Mouse (Mus musculus): ENCODE measurements around the gene Clic1. TPM values are rescaled to one million over a fixed set of nuclear protein-coding genes. Genes with fewer than 3 reads are reported as not detected.

Clic1 gene
- polyA plus RNA-seq, 1 experiment from 2014 or later = 374 TPM

DNA sequence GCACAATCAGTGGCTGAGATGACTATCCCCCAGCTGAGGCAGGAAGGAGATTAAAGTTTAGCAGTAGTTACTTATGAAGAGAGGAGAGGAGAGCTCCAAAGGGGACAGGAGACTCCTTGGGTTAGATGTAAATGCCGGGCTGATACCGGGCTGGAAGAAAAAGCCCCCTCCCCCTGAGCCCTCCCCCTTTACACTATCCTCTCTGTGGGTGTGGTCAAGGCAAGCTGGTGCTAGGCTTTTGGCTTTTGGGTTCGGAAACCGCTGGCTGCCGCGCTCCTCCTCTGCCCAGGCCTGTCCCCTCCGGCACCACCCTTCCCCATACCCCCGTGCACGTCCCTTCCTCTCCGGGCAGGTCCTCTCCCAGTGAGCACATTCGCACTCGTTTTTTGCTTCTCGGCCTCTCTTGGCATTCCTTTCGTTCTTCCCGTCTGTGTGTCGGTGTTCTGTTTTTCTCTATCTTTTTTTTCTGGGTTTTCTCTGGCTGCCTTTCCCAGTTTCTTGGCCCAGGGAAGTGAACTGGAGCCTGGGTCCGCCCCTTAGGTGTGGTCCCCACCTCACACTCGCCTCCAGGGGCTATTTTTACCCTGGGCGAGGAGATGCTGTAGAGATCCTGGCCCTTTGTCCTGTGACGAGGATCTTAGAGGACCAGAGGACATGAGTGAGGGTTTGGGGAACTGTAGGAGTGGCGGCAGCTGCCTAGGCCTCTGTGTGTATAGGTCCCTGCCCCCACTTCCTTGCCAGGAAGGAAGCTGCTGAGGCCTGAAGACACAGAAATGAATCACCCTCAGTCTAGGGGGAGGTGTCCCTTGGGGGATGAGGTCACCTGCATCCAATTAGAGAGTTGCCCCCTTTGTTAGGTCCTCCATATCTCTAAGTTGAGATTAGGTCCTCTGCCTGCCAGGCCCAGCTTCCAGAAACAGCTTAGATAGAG lies 1.7 kb downstream of the Clic1 start:
- H3K9me3 ChIP-seq = no peaks in the 10 kb centered on the region
- peak overlapping the region; percentile 98 for H3K27ac ChIP-seq
- no peaks in the 10 kb centered on the region for H3K27me3 ChIP-seq (ENCODE audit: insufficient read depth, poor library complexity, severe bottlenecking)
- peaks cover 58% of the 10 kb centered on the region for H3K4me1 ChIP-seq
- under 1% methylated on average over 21 of the region's 21 CpGs for WGBS
- DNase-seq (ENCODE audit: low spot score) = peak; percentile 95
- H3K36me3 ChIP-seq = peaks cover 45% of the 10 kb centered on the region
- peak overlapping the region; percentile 80 for H3K4me3 ChIP-seq

DNA sequence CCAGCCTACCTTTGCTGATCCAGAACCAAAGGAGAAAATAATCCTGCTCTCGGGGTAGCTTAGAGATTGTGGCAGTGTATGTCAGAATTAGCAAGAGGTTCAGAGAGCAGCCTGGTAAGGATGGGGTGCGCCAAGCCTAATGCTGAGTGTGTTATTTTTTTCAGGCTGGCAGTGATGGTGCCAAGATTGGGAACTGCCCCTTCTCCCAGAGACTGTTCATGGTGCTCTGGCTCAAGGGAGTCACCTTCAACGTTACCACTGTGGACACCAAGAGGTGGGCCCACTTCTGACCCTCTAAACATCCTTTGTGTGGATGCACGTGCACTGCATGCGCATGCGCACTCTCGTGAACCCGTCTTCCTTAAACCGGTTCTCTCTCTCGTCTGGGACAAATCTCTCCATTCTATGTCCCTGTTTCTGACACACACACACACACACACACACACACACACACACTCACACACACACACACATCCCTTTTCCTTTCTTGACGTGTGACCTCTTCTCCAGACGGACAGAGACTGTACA lies 2.6 kb downstream of the Clic1 start:
- peaks cover 53% of the 10 kb centered on the region for H3K36me3 ChIP-seq
- peak overlapping the region; percentile 98 for H3K27ac ChIP-seq
- WGBS = 69% methylated on average over 12 of the region's 12 CpGs
- no peaks in the 10 kb centered on the region for H3K9me3 ChIP-seq
- peak overlapping the region; percentile 80 for H3K4me3 ChIP-seq
- peaks cover 51% of the 10 kb centered on the region for H3K4me1 ChIP-seq
- no peaks in the 10 kb centered on the region for H3K27me3 ChIP-seq (ENCODE audit: insufficient read depth, poor library complexity, severe bottlenecking)
- DNase-seq (ENCODE audit: low spot score) = no peak

DNA sequence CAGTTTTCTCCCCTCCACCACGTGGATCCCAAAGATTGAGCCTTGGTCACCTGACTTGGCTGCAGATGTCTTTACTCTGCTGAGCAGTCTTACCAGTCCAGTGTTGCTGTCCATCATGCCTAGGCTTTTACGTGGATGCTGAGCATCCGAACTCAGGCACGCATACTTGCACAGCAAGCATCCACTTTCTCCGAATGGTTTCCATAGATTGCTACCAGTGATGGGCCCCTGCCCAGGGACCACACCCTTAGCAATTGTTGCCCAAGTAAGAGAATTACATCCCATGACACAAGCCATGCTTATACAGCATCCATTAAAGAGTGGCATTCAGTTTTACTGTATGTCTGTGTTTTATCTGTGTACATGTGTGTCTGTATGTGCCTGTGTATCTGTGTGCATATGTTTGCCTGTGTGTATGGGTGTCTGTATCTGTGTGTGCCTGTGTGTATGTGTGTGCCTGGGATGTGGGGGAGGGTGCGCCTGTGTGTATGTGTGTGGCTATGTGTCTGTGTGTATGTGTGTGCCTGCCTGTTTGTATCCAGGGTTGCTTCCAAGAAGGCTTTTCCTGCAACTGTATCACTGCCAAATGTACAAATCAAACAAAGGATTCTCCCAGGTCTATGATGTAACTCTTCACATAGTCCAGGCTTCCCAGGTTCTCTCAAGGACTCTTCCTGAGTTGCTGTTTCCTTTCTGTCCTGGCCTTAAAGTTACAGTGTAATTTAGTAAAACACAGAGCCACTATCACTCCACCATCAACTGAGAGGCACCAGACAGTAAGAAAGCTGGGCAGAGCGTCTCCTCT lies 6.1 kb downstream of the Clic1 start:
- H3K27me3 ChIP-seq (ENCODE audit: insufficient read depth, poor library complexity, severe bottlenecking) = no peaks in the 10 kb centered on the region
- WGBS = 91% methylated on average over 7 of the region's 7 CpGs
- H3K4me1 ChIP-seq = peaks cover 54% of the 10 kb centered on the region
- peaks cover 73% of the 10 kb centered on the region for H3K36me3 ChIP-seq
- H3K9me3 ChIP-seq = no peaks in the 10 kb centered on the region
- DNase-seq (ENCODE audit: low spot score) = no peak
- H3K4me3 ChIP-seq = no peak overlapping the region
- H3K27ac ChIP-seq = no peak overlapping the region

DNA sequence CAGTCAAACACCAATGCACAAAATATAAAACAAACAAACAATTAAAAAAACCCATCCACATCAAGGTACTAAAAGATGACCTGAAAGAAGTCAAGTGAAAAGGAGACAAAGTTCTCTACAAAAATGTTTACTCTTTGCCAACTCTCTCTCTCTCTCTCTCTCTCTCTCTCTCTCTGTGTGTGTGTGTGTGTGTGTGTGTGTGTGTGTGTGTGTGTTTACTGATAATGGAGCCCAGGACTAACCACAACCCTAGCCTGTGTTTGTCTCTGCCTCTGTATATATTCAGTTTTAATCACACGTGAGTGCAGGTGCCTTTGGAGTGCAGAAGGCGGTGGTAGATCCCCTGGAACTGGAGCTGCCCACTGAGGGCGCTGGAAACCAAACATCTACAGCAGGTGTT lies 7.3 kb downstream of the Clic1 start:
- no peak overlapping the region for H3K4me3 ChIP-seq
- no peak for DNase-seq (ENCODE audit: low spot score)
- H3K4me1 ChIP-seq = peaks cover 50% of the 10 kb centered on the region
- H3K27me3 ChIP-seq (ENCODE audit: insufficient read depth, poor library complexity, severe bottlenecking) = no peaks in the 10 kb centered on the region
- H3K9me3 ChIP-seq = no peaks in the 10 kb centered on the region
- 77% methylated on average over 3 of the region's 3 CpGs for WGBS
- H3K27ac ChIP-seq = no peak overlapping the region
- peaks cover 81% of the 10 kb centered on the region for H3K36me3 ChIP-seq

DNA sequence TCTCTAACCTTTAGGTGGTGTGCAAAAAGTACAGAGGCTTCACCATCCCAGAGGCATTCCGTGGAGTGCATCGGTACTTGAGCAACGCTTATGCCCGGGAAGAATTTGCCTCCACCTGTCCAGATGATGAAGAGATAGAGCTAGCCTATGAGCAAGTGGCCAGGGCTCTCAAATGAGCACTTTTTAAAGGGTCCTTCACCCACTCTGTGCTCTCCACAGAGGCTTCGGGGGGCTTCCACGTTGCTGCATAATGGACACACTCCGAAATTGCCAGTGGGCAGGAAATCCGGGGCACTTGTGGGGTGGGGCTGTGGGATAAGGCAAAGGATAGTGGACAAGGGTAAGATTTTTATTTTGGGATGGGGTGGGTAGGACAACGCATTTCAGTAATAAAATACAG lies 8.6 kb downstream of the Clic1 start:
- 62% methylated on average over 9 of the region's 9 CpGs for WGBS

DNA sequence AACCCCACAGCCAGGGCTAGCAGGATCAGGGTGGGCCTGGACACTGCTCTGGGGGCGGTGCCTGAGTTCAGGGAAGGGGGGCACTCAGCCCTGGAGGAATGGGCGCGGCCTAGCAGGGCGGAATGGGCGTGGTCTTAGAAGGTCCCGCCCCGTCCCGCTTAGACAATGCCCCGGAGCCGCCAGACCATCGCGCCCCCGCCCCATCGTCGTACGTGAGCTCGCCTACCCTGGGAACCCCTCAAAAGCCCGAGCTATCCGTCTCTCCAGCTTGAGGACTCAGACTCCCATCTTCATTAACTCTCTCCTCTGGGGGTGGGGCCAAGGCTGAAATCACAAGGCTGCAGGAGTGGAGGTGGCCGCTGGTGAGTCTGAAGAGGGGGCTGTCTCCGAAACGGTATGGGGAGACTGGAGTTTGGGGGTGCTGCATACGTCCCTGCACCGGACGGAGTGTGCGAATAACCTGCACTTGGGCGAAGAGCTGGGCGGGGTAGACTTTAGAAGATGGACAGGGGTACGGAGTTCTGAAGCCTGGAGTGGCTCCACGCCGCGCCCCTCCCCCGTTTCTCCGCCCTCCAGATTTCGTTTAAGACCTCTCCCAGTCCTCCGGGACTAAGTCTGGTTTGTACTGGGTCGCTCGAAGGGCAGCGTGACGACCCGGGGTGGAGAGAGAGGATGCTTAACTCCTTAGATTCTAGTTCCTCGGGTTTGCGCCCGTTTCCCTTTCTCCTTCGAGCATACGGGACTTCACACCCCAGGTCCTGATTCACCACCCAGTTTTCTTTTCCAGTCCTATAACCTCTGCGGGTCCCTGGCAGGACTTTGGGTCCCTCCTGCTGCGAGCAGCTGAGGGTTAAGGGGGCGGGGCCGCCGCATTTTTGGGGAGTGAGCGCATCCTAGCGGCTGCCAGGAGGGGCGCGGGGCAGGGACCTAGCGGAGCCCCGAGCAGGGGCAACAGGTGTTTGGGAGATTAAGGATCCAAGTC lies 9.4 kb downstream of the Clic1 start, which contains the start of gene Ddah2:
TSS of gene Ddah2 (plus strand) at position 125 of the 982 bp plus-strand sequence.
- Histone ChIP-seq H3K27me3 (ENCODE audit: insufficient read depth, poor library complexity, severe bottlenecking) (peaks cover 13% of the 10 kb centered on the region), H3K9me3 (no peaks in the 10 kb centered on the region), H3K36me3 (peaks cover 72% of the 10 kb centered on the region), H3K4me1 (peaks cover 42% of the 10 kb centered on the region), H3K27ac (peak within 1 kb of the TSS; percentile 92), H3K4me3 (peak within 1 kb of the TSS; percentile 77)
- under 1% methylated on average over 57 of the region's 57 CpGs for WGBS
- peak; percentile 97 for DNase-seq (ENCODE audit: low spot score)

More for the DNA sequence above, 8.6 kb downstream of the Clic1 start:
- Histone ChIP-seq H3K4me3 (peak overlapping the region; percentile 77), H3K9me3 (no peaks in the 10 kb centered on the region), H3K27ac (peak overlapping the region; percentile 92; the same call in 1 of the 2 replicates), H3K4me1 (peaks cover 40% of the 10 kb centered on the region), H3K27me3 (ENCODE audit: insufficient read depth, poor library complexity, severe bottlenecking) (peaks cover 5% of the 10 kb centered on the region), H3K36me3 (peaks cover 79% of the 10 kb centered on the region)
- DNase-seq (ENCODE audit: low spot score) = no peak

DNA sequence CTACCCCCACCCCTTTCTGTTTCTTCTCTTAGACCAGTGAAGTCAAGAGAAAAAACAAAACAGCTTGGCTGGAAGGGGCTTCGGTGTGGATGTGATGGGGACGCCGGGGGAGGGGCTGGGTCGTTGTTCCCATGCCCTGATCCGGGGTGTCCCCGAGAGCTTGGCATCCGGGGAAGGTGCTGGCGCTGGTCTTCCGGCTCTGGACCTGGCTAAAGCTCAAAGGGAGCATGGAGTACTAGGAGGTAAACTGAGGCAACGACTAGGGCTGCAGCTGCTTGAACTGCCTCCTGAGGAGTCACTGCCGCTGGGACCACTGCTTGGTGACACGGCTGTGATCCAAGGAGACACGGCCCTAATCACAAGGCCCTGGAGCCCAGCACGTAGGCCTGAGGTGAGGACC lies 10.3 kb downstream of the Clic1 start:
- H3K27ac ChIP-seq = peak overlapping the region; percentile 92; the same call in 1 of the 2 replicates
- peaks cover 22% of the 10 kb centered on the region for H3K27me3 ChIP-seq (ENCODE audit: insufficient read depth, poor library complexity, severe bottlenecking)
- 24% methylated on average over 14 of the region's 14 CpGs for WGBS
- H3K36me3 ChIP-seq = peaks cover 63% of the 10 kb centered on the region
- H3K9me3 ChIP-seq = no peaks in the 10 kb centered on the region
- DNase-seq (ENCODE audit: low spot score) = no peak
- H3K4me3 ChIP-seq = peak overlapping the region; percentile 77
- H3K4me1 ChIP-seq = peaks cover 49% of the 10 kb centered on the region

DNA sequence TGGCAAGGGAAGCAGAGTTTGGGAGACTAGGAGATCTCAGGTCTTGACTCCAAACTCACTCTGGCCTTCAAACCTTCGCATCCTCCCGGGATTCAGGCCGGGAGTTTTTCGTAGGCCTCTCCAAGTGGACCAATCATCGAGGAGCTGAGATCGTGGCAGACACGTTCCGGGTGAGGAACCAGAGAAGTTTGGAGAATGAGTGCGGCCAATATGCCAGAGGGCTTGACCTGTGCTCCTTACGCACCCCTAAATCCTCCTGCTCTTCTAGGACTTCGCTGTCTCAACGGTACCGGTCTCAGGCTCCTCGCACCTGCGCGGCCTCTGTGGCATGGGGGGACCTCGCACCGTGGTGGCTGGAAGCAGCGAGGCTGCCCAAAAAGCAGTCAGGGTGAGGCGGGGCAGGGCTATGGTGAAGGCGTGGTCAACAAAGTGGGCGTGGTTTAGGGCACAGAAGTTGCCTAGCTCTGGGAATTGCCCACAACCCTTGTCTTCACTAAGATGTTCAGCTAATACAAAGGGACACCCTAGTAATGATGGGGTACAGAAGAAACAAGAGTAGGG lies 11.1 kb downstream of the Clic1 start:
- no peak overlapping the region for H3K27ac ChIP-seq
- H3K4me3 ChIP-seq = peak overlapping the region; percentile 77
- H3K36me3 ChIP-seq = peaks cover 56% of the 10 kb centered on the region
- H3K4me1 ChIP-seq = peaks cover 54% of the 10 kb centered on the region
- peaks cover 29% of the 10 kb centered on the region for H3K27me3 ChIP-seq (ENCODE audit: insufficient read depth, poor library complexity, severe bottlenecking)
- no peak for DNase-seq (ENCODE audit: low spot score)
- no peaks in the 10 kb centered on the region for H3K9me3 ChIP-seq
- WGBS = 60% methylated on average over 22 of the region's 22 CpGs

DNA sequence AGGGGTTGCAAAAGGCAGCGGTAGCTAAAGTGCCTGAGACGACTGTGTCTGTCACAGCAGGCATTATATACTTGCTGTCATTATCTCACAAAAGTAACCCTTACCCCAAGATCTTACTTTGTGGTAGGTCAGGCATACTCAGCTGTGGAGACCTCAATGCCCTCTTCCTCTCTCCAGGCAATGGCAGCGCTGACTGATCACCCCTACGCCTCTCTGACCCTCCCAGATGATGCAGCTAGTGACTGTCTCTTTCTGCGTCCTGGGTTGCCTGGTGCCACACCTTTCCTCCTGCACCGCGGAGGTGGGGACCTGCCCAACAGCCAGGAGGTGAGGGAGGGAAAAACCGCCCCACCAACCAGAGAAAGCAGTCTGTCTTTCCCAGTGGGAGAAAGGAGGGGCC lies 11.5 kb downstream of the Clic1 start:
- H3K36me3 ChIP-seq = peaks cover 52% of the 10 kb centered on the region
- peaks cover 56% of the 10 kb centered on the region for H3K4me1 ChIP-seq
- H3K27me3 ChIP-seq (ENCODE audit: insufficient read depth, poor library complexity, severe bottlenecking) = peaks cover 34% of the 10 kb centered on the region
- no peak overlapping the region for H3K27ac ChIP-seq
- 71% methylated on average over 8 of the region's 8 CpGs for WGBS
- H3K9me3 ChIP-seq = no peaks in the 10 kb centered on the region
- H3K4me3 ChIP-seq = no peak overlapping the region
- no peak for DNase-seq (ENCODE audit: low spot score)

DNA sequence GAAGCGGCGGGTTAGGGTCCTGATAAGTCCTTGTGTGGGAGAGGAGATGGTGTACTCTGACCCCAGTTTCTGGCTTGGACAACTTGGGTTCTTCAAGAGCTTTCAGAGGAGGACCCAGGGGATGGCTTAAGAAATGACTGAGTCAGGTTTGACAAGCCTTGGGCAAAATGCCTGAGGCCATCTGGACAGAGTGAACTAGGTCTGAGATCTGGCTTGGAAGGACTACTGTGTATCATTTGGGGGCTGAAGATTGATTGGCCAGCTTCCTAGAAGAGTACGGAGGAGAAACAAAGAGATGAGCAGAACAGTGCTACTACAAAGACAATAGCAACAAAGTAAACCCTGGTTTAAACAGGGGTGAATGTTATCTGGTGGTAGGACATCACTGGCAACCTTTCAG lies 13.7 kb downstream of the Clic1 start:
- Histone ChIP-seq H3K4me1 (peaks cover 46% of the 10 kb centered on the region), H3K9me3 (no peaks in the 10 kb centered on the region), H3K27me3 (ENCODE audit: insufficient read depth, poor library complexity, severe bottlenecking) (peaks cover 56% of the 10 kb centered on the region)

DNA sequence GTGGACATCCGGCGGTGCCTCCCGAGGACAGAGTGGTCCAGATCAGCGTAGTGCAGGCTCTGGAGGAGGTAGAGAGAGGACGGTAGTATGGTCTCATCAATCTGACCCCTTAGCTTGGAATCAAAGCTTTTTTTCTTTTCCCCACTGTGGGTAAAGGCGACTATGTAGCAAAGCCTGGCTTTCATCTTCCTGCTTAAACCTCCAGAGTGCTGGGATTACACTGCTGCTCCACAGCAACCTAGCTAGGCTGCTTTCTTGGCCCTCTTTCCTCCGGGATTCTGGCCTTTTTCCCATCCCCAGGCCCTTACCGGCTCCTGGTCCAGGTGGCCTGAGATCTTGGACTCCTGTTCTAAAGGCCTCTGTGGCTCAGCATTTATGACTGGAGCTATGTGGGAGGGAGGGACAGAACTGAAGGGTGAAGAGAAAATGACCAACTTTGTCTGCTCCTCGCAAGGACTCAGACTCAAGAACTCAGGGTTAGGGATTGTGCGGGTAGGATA lies 14.7 kb downstream of the Clic1 start:
- H3K4me1 ChIP-seq = peaks cover 41% of the 10 kb centered on the region
- peaks cover 31% of the 10 kb centered on the region for H3K36me3 ChIP-seq
- 19% methylated on average over 10 of the region's 10 CpGs for WGBS
- H3K27me3 ChIP-seq (ENCODE audit: insufficient read depth, poor library complexity, severe bottlenecking) = peaks cover 65% of the 10 kb centered on the region
- no peak for DNase-seq (ENCODE audit: low spot score)
- peak overlapping the region; percentile 56 for H3K4me3 ChIP-seq
- no peaks in the 10 kb centered on the region for H3K9me3 ChIP-seq
- H3K27ac ChIP-seq = no peak overlapping the region

More for the DNA sequence above, 13.7 kb downstream of the Clic1 start:
- no peak for DNase-seq (ENCODE audit: low spot score)
- Histone ChIP-seq H3K27ac (no peak overlapping the region), H3K4me3 (no peak overlapping the region), H3K36me3 (peaks cover 31% of the 10 kb centered on the region)
- 83% methylated on average over 3 of the region's 3 CpGs for WGBS

Data from heart, embryonic 10.5 days (tissue).